Mouse (Mus musculus): ENCODE results near the gene Slc15a2.

The Slc15a2 gene

DNA sequence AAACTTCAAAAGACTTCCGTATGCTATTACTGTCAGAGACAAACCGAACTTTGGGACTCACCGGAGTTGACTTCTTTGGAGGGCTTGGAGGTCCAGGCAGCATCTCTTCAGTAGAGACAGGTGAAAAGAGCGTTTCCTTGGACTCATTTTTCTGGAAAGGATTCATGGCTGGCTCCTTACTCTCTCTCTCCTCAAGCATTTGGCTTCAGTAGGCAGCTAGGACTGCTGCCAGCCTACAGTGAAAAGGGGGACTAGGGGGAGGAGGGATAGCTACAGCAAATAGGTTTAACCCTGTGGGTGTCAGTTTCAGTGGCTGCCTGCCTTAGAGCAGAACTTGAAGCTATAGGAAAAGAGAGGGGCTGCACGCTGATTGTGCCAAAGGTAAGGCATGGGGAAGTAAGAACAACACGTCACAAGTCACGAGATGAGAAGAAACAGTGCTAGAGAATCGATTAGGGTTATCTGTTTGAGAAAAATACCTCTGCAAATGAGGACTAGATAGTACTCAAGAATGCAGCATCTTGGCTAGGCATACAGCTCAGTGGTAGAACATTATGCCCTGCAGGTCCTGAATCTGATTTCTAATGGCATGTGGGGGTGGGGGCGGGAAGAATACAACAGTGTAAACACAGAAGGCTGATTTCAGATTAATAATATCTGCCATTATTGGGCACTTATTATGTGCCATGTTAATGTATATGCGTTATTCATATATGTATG, at the start of gene Slc15a2:
TSS of gene Slc15a2 (minus strand) at position 369 of the 720 bp plus-strand sequence.
- no peak for DNase-seq (ENCODE audit: low read depth)

DNA sequence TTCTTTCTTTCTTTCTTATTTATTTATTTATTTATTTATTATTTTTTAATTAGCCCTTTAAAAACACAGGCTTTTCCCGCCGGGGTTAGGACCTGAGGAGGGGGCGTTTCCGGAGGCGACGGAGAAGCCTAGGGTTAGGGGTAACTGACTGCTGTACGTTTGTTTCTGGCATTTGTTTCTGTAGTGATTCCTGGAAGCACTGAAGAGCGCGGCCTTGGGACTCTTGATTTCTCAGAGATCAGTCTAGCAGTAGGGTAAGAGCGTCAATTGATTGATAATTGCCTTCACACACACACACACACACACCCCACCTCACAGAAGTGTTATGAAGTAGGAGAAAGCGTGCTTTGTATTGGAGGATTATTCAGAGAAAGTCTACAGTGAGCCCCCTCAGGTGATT, 44.1 kb upstream of the Slc15a2 start:
- no peak for DNase-seq (ENCODE audit: low read depth)

- peak; percentile 93 for DNase-seq (ENCODE audit: low read depth)
These were observed 43.5 kb upstream of the Slc15a2 start, which contains the start of gene Iqcb1 for GRCm38 (mm10) chr16:36828054-36828786. Gene Iqcb1 (plus strand): TSS chr16:36828385.

DNA sequence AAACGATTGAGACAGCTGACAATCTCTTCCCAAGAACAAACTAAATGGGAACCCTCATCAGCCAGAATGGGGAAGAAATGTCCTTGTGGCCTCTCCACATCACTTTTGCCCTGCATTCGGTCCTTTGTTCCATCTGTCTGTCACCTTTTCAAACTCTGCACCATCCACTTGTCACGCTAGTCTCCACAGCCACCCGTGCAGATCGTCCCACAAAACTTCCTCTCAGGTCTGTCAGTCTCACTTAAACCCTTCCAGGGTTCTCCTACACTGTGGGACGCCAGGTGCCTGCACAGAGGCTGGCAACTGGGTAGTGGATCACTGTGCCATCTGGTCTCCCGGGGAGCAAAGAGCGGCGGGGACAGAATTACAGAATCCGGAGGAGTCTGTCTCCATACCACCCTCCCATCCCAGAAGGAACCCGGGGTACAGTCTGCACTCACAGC, 42.9 kb upstream of the Slc15a2 start:
- DNase-seq (ENCODE audit: low read depth) = no peak

DNA sequence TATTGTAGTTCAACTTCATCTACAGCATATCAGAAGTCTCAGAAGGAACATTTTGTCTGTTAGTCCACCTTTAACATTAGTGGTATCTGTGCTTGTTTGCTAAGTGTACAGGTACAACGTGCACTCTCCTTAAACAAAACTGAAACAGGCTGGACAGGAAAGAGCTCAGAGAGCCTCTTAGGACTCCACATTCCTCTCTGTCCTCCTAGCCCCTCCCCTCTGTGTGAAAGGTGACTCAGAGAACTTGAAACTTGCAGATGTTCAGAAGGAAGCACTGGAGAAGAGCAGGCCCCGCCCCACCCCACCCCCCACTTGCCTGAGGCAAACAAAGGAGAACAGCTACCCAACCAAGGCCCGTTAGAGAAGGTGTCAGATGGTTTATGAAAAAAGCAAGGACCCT, 36.7 kb upstream of the Slc15a2 start:
- peak; percentile 55 for DNase-seq (ENCODE audit: low read depth)

GRCm38 (mm10) chr16:36820747-36821146, 36.0 kb upstream of the Slc15a2 start:
- DNase-seq (ENCODE audit: low read depth) = no peak

GRCm38 (mm10) chr16:36820016-36820415, 35.3 kb upstream of the Slc15a2 start:
- no peak for DNase-seq (ENCODE audit: low read depth)

GRCm38 (mm10) chr16:36817321-36817926, 32.7 kb upstream of the Slc15a2 start:
- DNase-seq (ENCODE audit: low read depth) = peak; percentile 88

GRCm38 (mm10) chr16:36816916-36817315, 32.2 kb upstream of the Slc15a2 start:
- no peak for DNase-seq (ENCODE audit: low read depth)

DNA sequence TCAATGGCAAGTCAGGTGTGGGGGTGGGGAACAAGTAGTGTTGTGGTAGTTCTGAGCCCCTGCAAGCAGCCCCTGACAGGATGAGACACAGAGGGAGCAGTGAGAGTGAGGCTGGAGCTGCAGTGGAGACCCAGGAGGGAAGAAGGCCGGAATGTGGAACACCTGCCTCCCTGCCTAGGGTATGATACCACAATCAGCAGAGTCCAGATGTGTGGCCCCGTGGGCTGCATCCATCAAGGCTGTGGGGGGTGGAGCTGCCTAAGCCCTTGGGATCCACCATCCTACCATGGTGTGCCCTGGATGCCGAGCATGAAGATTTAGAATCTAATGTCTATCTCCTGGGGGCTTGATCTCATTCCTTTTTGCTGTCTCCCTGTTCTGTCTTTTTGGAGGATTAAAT, 28.9 kb upstream of the Slc15a2 start:
- DNase-seq (ENCODE audit: low read depth) = no peak

- no peak for DNase-seq (ENCODE audit: low read depth)
These were observed 23.9 kb upstream of the Slc15a2 start for GRCm38 (mm10) chr16:36808616-36809015.

DNA sequence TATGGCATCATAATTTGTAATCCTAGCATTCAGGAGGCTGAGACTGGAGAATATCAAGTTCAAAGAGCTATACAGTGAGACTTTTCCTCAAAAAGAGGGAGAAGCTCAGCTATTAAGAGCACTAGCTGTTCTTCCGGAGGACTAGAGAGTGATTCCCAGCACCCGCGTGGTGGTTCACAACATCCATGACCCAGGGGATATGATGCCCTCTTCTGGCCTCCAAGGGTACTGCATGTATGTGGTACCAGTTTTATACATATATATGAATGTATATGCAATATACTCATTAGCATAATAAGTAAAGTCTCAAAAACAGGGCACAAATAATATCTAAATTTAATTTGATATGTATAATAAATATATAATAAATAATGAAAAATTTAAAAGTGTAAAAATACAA, 17.6 kb upstream of the Slc15a2 start:
- DNase-seq (ENCODE audit: low read depth) = peak; percentile 33

- DNase-seq (ENCODE audit: low read depth) = no peak
These were observed 13.6 kb upstream of the Slc15a2 start for GRCm38 (mm10) chr16:36798334-36798733.

DNA sequence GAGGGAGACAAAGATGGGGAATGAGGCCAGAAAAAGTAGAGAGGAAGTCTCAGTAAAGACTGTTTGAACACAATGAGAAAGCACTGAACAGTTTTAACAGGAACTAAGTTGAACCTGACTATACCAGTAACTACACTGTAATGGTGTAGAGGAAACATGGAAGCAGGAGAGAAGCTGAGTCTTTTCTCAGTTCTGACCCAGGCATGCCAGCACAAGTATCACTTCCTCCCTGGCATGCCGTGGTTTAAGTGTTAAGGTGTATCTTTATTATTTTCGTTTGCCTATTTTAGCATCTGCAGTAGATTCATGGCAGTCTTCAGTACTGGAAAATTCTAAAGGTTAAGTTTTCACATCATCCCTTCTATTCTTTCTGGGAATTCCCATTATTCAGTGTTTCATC, 10.2 kb upstream of the Slc15a2 start:
- DNase-seq (ENCODE audit: low read depth) = no peak

- no peak for DNase-seq (ENCODE audit: low read depth)
These were observed 5.4 kb upstream of the Slc15a2 start for GRCm38 (mm10) chr16:36790166-36790565.

DNA sequence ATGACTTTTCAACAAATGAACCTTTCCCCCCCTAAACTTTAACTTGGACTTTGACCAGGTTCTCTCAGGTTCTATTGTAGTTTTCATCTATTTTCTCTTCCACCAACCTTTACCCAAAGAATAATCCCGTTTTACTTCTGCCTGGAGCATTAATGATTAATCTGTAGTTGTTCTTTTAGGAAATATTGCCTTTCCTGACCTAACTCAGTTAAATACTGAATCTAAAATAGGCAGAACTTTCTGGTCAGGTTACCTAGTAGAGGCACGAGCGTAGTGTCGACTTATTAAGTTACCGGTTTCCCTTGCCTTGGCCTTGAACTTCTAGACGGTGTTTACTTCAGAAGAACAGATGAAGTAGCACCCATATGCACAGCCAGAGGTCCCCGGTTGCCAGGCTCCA, 1.7 kb upstream of the Slc15a2 start:
- DNase-seq (ENCODE audit: low read depth) = no peak

GRCm38 (mm10) chr16:36784146-36784545, 616 bp downstream of the Slc15a2 start:
- DNase-seq (ENCODE audit: low read depth) = no peak

- DNase-seq (ENCODE audit: low read depth) = no peak
These were observed 9.1 kb downstream of the Slc15a2 start for GRCm38 (mm10) chr16:36775658-36776057.

DNA sequence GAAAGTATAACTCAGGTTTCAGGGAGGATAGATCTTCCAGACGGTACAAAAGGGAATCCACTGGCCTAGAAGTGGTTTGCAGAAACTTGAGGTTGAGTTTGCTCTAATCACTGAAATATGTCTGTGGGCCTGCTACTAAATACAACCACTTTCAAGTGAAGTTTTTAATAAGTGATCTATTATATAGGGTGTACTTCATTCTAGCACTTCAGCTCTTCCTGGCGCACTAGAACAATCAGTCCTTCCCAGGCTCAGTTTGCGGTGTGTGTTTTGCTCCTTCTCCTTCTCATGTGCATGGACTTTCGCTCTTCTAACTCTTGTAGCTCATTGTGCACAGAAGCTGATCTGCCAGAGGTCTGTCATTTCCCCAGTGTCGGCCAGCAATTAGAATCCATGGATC, 11.8 kb downstream of the Slc15a2 start:
- no peak for DNase-seq (ENCODE audit: low read depth)

DNA sequence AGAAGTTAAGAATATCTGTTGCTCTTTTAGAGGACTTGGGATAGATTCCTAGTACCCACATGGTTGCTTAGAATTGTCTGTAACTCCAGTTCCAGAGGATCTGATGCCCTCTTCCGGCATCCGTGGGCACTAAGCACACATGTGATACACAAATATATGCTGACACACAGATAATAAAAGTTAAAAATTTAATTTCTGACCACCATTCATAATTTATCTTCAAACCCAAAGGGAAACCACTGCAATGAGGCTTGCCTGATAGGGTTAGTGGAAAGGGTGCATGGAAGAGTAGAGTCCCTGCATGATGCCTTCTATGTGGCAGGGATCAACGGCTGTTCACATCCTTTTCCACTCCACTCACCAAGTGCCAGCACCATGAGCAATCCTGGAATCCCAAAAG, 13.1 kb downstream of the Slc15a2 start:
- no peak for DNase-seq (ENCODE audit: low read depth)

- no peak for DNase-seq (ENCODE audit: low read depth)
These were observed 13.5 kb downstream of the Slc15a2 start for GRCm38 (mm10) chr16:36771244-36771643.

DNA sequence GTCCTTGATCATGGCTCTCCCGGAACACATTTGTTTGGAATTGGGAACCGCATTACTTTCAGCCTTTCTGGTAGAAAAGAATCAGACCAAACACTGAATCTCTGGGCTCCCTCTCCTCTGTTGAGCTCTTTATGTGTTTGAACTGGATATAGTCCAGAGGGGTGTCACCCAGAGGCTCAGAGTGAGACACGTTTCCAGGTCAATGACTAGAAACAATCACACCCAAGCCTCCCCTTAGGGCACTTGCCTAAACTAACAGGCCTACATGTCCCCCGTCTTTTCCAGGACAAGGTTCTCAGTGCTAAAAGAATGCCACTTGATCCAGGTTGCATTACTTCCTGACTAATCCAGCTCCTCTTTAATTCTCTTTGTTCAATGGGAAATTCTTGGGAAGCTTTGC, 13.9 kb downstream of the Slc15a2 start:
- no peak for DNase-seq (ENCODE audit: low read depth)

GRCm38 (mm10) chr16:36770191-36770771, 14.5 kb downstream of the Slc15a2 start:
- DNase-seq (ENCODE audit: low read depth) = peak; percentile 71

Data from induced T-regulatory cell, adult 2 months (primary cell).